Mouse (Mus musculus) right cerebral cortex, postnatal 10 days (tissue): ENCODE measurements around the gene Slc16a9.
A peak's percentile ranks its signal among the peaks of the same experiment; 100 is the strongest.

Experiments used
- DNase-seq, 2 experiments: peaks; one replicate each; pipeline ENCODE4 v3.0.0; 2021; ENCODE audit warnings: low spot score in 2 of 2

Slc16a9 gene

DNA sequence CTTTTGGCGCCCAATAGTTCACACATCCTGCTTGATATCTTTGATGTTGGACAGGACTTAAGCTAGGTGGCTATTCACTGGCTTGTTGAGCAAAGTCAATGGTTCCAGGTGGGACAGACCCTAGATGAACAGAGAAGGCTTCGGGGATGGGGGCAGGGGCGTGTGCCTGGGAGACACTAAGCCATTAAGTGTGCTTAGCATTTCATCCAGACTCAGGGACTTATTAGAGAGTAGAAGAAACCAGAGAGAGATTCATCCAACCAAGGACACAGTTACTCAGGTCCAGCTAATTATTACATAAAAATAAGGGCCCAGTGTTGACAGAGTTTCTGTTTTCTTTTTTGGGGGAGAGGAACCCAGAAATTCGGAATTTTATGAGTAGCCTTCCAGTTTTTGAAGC lies 5.5 kb downstream of the Slc16a9 start:
- DNase-seq, result no peak

DNA sequence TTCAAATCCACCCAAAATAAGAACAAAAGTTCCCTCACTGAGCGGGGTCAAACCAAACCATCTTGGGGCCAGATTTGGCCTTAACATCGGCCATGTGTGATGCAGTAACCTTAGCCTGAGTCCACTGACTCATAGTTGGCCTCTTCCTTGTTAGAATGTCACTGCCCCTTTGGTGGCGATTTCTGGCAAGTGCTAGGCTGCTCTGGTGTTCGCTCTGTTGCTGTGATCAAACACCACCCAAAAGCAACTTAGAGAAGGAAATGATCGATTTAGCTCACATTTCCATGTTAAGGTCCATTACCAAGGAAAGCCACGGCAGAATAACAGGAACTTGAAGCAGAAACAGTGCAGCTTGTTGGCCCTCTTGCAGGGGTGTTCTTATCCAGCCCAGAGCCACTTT lies 5.9 kb downstream of the Slc16a9 start:
- no peak for DNase-seq

DNA sequence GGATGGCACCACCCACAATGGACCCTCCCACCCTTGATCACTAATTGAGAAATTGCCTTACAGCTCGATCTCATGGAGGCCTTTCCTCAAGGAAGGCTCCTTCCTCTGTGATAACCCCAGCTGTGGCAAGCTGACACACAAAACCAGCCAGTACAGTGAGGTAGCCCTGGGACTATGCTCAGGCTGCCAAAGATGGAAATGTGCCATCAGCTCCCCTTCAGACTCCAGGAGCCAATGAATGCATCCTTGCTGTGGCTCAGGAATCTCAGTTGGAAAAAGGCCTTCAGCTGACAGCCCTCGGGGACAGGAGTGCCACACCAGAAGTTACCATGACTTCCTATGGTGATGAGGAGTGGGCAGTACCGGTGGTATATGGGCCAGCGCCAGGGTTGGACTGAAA lies 9.8 kb downstream of the Slc16a9 start:
- DNase-seq, result no peak

DNA sequence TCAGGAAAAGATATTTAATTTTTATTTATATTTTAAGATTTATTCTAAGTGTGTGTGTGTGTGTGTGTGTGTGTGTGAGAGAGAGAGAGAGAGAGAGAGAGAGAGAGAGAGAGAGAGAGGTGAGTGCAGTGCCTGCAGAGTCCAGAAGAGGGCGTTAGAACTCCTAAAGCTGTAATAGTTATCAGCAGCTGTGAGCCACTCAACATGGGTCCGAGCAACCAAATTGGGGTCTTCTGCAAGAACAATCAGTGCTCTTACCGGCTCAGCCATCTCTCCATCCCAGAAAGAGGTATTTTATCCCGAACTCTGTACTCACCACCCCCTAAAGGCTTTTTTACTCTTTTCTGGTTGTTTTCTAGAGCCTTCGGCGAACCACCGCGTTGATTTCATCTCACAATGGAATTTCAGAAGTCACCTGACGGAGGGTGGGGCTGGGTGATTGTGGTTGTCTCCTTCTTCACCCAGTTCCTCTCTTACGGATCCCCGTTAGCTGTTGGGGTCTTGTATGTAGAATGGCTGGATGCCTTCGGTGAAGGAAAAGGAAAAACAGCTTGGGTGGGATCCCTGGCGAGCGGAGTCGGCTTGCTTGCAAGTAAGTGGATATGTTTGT lies 10.8 kb downstream of the Slc16a9 start:
- DNase-seq, result no peak

DNA sequence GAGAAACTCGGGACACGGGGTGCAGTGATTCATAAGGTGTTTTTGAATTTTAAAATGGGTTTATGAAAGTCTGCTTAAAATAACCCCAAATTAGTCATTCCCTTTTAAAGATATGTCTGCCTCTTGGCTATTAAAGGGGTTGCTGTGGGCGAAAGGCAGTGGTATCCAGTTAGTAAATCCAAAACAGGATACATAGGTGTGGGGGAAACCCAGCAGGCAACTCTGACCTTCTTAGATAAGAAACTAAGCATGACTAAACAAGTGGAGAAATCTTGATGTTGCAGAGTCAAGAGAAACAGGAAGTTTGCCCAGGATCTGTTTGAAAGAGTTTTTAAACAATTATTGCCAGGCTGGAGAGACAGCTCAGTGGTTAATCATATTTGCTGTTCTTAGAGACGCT lies 12.1 kb downstream of the Slc16a9 start:
- DNase-seq, result no peak

DNA sequence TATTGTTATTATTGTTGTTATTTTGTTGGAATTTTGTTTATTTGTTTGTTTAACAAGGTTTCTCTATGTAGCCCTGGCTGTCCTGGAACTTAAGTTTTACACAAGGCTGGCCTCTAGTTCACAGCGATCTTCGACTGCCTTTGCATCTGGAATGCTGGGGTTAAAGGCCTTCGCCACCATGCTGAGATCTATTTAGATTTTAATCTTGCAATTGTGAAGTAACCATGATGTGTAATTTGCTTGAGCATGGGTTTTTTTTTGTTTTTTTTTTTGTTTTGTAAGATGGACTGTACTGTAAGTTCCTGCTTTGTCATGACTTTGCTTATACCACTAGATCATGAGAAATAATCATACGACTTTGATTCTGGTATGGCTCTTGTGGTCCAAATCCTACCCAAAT lies 16.0 kb downstream of the Slc16a9 start:
- DNase-seq, result no peak

DNA sequence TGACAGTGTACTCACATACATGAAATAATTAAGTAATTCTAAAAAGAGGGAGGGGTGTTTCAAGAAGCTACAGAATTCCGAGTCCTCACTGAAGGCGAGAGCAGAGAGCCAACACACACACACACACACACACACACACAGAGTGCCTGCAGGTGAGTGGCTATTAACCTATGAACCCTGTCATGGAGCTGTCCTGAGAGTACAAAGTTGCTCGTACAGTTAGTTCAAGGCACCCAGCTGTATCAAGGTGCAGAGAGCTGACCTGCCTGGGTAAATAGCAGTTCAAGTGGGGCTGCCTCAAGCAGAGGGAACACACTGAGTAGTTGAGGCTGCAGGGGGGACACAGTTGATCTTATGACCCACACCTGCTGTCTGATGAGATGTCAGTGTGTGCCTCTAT lies 17.2 kb downstream of the Slc16a9 start:
- DNase-seq, result no peak

DNA sequence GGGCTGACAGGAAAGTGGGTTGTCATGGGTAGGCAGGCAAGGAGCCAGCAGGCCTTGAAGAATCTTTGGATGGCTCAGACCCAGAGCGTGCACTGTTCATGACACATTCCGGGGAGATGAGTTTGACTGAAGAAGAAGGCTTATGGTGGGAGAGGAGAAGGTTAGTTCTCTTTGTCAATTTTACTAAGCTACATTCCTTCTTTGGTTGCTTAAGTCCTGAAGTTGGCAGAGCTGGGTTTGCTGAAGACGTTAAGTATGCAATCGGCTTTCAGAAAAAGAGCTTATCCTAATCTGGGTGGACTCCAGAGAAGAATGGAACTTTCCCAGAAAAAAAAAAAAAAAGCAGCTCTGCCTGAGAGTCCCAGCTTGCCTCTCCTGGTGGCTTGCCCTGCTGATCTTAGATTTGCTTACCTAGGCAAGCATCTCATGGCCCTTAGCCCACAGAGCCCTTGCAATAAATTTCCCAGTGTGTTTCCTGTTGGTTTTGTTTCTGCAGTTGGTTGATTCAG lies 18.8 kb downstream of the Slc16a9 start:
- DNase-seq, result no peak

DNA sequence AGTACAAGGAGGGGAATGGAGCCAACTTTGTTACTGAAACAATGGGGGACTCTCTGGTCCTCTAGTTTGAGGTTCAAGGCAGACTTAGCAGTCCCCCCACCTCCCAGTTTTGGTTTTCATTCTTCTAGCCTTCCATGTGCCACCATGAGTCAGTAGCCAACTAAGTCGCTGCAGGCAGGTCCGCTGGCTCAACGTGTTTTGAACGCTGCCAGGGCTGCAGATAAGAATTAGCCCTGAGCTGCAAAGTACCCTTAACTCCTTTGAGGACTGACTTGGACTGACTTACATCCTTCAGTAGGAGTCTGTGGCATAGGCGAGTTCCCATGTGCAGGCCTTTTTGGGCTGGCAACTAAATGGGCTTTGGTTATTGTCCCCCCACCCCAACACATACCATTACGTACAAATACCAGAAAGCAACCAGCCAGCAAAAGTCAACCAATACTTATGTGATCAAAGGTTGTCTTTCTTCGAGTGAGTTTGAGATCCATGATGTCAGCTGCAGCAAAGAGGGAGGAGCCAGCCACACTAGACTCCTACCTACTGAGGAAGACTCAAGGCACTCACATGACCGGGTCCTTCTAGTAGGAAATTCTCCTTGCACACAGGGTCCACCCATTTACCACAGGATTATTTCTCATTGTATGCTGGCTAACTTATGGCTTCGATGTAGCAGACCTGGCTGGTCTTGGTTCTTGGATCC lies 19.6 kb downstream of the Slc16a9 start:
- DNase-seq, result no peak

DNA sequence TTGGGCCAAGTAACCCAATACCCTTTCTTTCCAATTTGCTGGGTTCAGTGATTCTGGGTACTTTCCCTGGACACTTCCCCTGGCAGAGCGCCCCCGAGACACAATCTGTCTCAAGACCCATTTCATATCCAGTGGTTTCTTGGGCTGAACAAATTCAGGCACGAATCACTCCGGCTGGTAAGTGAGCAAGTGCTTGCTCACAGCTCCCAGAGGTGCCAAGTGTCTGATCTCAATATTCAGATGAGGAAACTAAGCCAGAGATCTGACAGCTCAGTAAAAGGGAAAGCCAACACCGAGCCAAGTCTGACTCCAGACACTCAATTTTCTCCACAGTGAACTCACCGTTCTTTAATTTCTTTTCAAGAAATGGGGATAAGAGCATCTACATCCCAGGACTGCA lies 21.6 kb downstream of the Slc16a9 start:
- DNase-seq, result peak; percentile 43

DNA sequence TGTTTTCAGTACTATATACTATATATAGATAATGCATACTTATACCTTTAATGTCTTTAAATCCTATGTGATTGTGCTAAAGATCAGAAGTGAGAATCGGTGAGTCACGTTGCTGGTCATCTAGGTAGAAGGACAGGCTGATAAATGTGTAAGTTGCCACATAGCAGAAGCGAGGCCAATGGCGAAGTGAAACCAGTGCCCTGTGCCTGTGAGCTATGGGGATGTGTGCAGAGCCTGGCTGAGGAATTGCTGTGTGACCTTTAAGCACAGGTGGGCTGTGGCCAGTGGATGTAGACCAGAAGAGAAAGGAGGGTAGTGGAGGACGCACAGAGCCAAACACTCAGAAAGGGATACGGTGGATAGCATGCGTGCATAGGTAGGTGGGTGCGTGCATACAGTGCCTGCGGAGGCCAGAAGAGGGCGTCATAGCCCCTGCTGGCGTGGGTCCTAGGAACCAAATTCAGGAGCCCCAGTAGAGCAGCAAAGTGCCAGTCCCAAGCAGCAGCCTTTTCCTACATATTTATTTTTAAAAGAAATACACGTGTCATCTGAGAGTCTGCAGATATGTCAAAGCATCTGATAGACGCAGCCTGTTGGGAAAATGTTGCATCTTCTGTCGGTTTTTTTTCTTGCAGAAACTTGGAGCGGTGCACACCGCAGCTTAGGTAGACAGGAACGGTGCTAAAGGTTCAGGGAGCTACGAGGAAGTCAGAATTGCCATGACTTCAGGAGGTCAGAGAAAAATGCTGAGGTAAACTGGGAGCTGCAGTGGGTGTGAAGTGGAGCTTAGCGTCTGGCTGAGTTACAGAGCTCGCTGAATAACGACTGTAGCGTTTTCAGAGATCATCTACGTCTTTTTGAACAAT lies 23.9 kb downstream of the Slc16a9 start:
- no peak for DNase-seq

DNA sequence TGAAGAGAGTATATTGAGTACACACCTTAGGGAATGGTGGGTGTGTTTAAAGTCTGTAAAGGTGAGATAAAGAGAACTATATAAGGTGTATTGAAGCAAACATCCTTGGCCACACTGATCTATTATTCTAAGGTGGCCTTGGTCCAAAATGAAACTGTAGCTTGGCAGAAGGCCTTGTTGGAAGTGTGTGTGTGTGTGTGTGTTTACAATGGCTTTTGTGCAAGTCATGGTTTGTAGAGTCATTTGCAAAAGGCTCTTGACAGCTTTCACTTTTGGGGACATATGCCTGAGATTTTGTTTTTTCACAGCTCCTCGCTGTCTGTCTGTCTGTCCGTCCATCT lies 24.5 kb downstream of the Slc16a9 start:
- no peak for DNase-seq

DNA sequence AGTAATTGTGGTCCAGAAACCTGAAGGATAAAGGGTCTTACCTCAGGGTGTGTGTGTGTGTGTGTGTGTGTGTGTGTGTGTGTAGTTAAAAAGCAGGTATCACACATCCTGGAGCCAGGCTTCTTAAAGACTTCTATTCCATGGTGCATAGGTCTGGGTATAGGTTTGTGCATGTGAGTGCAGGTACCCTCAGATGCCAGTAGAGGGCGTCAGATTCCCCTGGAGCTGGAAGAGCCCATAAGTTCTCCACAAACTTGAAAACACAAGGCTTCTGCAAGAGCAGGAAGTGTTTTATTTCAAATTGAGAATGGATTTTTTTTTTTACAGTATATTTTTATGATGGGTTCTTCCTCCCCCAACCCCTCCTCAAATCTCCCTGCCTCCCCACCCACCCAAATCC lies 31.8 kb downstream of the Slc16a9 start:
- no peak for DNase-seq

DNA sequence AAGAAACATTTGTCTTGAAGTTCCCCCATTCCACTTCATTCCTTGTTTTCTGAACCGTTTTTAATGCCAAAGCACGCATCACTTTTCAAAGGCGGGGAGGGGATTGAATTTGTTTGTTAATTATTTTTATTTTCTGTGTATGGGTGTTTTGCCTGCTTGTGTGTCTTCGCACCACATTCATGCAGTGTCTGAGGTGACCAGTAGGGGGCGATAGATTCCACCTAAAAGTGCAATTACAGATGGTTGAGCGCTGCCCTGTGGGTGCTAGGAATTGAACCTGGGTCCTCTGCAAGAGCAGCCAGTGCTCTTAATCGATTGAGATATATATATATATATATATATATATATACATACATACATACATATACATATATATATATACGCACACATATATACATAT lies 34.4 kb downstream of the Slc16a9 start:
- no peak for DNase-seq

DNA sequence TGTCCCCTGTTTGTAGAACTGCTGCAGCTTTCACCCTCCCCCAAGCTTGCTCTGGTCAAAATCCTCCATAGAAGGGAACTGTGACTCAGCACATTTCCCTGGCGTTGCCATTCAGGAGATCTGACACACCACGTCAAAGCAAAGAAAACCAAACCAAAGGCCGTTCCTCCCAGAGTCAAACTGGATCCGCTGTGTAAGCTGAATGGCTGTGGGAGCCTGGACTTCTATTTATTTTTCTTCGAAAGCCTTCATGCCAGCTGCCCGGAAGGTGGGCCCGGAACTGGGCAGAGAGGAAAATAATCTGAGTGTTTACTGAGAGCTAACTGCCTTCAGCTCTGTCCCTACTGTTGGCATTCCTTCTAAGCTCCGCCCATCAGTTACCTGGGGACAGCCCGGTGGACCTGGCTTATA lies 42.9 kb downstream of the Slc16a9 start:
- DNase-seq, result no peak

DNA sequence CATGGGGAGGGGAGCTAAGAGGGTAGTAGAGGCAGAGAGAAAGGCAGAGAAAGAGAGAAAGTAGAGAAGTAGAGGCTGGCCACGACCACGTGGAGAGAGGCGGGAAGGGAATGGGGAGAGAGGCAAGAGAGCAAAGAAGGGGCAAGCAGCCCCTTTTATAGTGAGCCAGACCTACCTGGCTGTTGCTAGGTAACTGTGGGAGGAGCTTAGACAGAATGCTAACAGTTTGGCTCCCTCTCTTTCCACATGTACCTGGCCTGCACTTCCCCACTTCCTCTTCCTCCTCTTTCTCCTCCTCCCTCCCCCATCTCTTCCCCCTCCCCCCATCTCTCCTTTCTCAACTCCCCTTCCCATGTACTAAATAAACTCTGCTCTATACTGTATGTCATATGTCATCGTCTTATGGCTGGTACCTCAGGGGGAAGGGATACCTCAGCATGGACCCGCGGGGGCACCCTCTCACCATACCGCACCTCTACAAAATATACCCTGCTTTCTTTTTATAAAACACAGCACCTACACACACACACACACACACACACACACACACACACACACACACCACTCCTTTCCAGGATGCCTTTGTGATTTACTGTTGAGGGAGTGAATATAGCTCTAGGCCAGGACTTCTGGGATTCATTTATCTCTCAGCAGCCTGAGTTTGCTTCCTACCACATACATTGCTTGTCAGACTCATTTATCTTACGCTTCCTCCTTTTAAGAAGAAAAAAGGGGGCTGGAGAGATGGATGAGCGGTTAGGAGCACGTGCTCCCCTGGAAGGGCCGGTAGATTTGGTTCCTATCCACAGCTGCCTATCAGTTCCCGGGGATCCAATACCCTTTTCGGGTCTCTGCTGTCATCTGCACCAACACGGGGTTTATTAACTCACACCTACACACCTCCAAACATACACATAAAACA lies 43.8 kb downstream of the Slc16a9 start:
- no peak for DNase-seq

DNA sequence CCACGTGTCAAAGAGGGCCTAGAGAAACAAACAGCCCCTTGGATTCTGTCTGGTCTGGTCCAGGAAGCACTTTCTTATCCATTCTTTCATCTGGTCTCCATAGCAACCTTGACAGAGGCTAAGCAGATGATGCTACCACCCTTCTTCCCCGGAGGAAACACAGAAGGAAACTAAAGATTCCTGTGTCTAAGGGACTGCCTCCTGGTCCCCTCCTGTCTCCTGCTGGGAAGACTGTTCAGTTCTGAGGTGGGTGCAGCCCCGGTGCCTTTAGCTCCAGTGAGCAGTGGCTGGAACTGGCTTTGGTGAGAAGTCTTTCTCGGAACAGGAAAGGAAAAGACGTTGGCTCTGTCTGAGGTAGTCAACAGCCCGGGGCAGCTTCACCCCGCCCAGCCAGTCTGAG lies 47.1 kb downstream of the Slc16a9 start:
- DNase-seq, result no peak

DNA sequence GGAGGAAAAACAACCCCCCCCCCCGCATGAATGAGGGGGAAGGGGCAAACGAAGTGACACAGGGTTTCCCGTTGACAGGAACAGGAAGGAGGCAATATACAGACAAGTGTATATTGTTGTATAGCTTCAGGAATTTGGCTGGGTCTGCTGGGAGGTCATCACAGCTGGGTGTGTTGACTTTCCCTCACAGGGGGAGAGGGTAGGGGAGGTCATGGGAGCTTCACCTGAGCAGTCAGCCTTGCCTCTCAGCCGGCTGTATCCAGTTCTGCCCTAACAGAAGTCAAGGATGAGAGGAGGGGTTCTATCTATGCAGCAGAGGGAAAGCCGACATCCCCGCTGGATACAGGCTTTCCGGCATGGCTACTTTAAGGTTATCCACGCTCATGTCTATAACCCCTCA lies 49.2 kb downstream of the Slc16a9 start:
- no peak for DNase-seq

DNA sequence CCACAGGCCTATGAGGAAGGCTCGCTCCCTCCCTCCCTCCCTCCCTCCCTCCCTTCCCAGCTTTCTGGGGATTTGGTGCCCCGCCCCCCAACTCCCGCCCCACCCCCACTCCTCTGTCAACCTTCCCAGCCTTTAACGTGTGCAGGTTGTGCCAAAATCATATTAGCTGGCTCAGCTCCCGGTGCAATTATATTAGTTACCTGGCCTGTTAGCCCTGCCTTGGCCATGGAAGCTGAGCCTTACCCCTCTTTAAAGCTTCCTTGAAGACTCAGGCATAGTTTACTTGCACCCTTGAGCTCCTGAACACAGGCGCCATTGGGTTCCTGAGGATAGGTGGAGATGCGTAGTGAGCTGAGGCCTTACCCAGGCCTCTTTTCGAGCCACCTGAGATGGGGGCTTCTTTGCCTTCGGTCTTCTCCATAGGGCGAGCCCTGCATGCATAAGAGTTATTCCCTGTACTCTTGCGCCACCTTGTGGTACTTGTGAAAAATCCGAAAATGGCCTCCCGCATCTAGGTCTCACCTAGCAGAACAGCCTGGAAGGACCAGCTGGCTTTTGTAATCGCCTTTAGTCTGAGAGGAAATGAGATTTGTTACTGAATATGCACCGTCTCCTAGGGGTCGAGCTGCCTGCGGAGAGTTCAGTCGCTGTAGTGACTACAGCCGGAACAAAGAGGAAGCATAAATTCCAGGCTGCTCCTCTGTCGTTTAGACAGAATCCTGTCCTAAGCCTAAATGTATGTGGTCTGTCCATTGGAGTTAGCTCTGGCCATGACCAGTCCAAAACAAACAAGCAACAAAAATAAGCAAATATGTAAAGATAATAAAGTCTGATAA lies 51.8 kb downstream of the Slc16a9 start:
- DNase-seq, result peak; percentile 84 to 87

DNA sequence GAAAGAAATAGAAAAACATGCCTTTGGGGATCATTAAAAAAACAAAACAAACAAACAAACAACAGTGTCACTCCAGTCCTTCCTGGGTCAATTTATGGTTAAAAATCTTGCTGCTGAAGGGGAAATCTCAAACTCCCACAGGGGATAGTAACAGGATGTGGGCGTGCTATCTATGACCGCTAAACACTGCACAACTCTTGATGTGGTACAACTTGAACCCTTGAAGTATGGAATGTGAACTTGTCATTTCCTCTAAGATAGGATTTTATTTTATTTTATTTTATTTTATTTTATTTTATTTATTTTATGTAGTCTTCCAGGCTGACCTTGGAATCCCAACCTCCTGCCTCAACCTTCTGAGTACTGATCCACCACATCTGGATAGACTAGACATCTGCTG lies 54.2 kb downstream of the Slc16a9 start:
- DNase-seq, result no peak

DNA sequence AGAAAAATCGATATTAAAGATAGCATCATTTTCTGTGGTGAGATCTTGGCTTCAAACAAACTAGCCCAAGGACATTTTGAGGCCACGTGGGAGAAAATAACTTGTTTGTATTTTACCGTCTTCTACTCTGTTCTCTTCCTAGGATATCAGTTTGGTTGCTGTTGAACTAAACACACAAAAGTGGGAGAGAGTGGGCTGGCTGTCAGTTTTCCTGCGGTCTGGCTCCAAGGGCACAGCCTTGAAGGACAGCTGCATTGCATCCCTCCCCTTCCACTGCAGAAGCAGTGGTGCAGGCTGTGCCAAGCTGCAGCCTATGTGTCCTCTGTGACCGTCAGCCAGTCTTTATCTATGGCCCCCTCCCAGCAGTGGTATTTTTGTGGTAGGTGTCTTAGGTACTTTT lies 54.8 kb downstream of the Slc16a9 start:
- DNase-seq, result no peak
